Comparison of ENCODE assay signal across 9 mouse cellular contexts in the genomic region with DNA sequence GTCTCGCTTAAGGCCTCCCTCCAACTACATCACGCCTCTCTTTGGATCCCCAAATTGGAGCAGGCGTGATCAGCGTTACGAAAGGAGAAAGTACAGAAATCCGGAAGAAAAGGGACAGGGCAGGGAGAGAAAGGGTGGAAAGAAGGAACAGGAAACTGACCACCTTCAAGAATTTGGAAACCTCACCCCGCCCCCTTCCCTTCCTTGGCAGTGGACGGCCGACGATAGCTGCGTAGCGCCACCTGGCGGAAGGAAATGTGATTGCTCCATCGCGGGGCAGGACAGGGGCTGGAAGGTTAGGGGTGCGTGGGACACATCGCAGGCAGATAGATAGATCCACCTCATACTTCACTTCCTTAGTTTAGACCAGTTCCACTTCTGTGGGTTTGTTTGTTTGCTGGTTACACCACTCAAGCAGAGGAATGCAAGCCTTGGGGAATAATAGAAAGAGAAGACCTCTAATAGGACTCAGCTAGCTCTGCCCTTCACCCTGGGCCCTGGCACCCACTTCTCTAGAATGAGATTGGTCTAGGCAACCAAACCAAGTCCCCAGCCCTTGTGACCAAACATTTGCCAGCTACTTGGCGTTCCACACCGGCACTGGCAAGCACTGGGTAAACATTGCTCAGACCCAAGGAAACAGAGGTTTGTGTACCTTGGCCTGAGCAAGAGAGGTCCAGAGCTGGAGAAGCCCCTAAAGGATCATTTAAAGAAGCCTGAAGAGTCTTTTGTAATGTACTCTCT. TPM values are rescaled to one million over a fixed set of nuclear protein-coding genes. Genes with fewer than 3 reads are reported as not detected.
DNase-seq lines count a peak whose midpoint lies in the region; ATAC-seq and TF ChIP-seq lines count a peak whose summit lies in the region.
"Had no signal": no experiment of that assay in that cellular context is flagged by ENCODE, and none has a peak within 500 bp of the region (broad histone marks: within the 10 kb centered on the region; RNA-seq: fewer than 3 reads in every experiment).

No protein-coding gene starts in this region.

- no peak overlapping the region for H3K4me3 ChIP-seq in forebrain, embryonic 11.5 days (ENCODE audit: low read depth, low read length)

- intact Hi-C loops in heart, postnatal 10 days (cut with DNase I): loop anchor here (2.0 to 5.0 kb wide), 4 partner anchors 15 to 113 kb away; partner anchors contain the start of gene Zfp598

- H3K27me3 ChIP-seq in forebrain, embryonic 11.5 days (ENCODE audit: control insufficient read depth, insufficient read depth, low read length): peaks cover 32% of the 10 kb centered on the region

- no peaks in the 10 kb centered on the region for H3K36me3 ChIP-seq in forebrain, embryonic 11.5 days (ENCODE audit: control insufficient read depth, insufficient read depth, low read length)

- H3K9ac ChIP-seq in forebrain, embryonic 11.5 days (ENCODE audit: low read length): peak overlapping the region; percentile 39

- peak; percentile 94 for TF ChIP-seq CTCF in brain, embryonic 14.5 days (IDR thresholded peaks at IDR 0.05; ENCODE audit: borderline replicate concordance, extremely low read depth, insufficient read depth, insufficient read length)

- ATAC-seq in forebrain, embryonic 11.5 days (replicated peaks; ENCODE audit: low FRiP score): peak; percentile 63
- ATAC-seq in activated CD4-positive, CD25-positive, alpha-beta regulatory T cell, adult 4 months: no peak

- H3K4me2 ChIP-seq in forebrain, embryonic 11.5 days (ENCODE audit: low read depth, low read length, severe bottlenecking): peak overlapping the region; percentile 44

- peaks cover 13% of the 10 kb centered on the region for H3K4me1 ChIP-seq in forebrain, embryonic 11.5 days (replicated peaks; ENCODE audit: control insufficient read depth, insufficient read depth, low read length)

- DNase-seq in MN1 (ENCODE audit: low spot score): peak; percentile 48
- peak; percentile 81 for DNase-seq in brain, embryonic 14.5 days (ENCODE audit: low read depth)
- peak; percentile 92 for DNase-seq in forebrain, embryonic 11.5 days (ENCODE audit: low spot score)
- peak; percentile 79 to 88 for DNase-seq in heart, postnatal 10 days
- peak; percentile 90 to 93 for DNase-seq in kidney, postnatal 4 days
- DNase-seq in lung, postnatal 36 days: peak; percentile 94
- DNase-seq in retina, postnatal 1 day: peak; percentile 84

- H3K27ac ChIP-seq in forebrain, embryonic 11.5 days (ENCODE audit: low read depth, low read length): no peak overlapping the region

- no peaks in the 10 kb centered on the region for H3K9me3 ChIP-seq in forebrain, embryonic 11.5 days (ENCODE audit: control insufficient read depth, low read length)

- TF ChIP-seq POLR2A in brain, embryonic 14.5 days (IDR thresholded peaks at IDR 0.05; ENCODE audit: borderline replicate concordance, extremely low read depth, insufficient read depth, insufficient read length, poor library complexity, severe bottlenecking): no peak

- WGBS in forebrain, embryonic 11.5 days: 6% methylated on average over 19 of the region's 19 CpGs

RNA-seq across cellular contexts. Expression of gene Slc9a3r2, which starts 4.0 kb away (rescaled TPM):
- polyA plus RNA-seq in brain, embryonic 14.5 days (2012; rRNA removed): 30.7 and 34.3 TPM in 2 replicates
- polyA plus RNA-seq in forebrain, embryonic 11.5 days (2014; fragmentation: Nextera tagmentation; extraction: Ambion mirVana): 26.8 and 32.3 TPM in 2 replicates
- total RNA-seq in heart, postnatal 10 days (2021): 100 to 1,000 TPM; 108 to 133 TPM
- not detected for polyA plus RNA-seq in activated CD4-positive, CD25-positive, alpha-beta regulatory T cell, adult 4 months (2017; shearing (Covaris generic))

RNA-seq across cellular contexts. Expression of gene Npw, which starts 4.1 kb away (rescaled TPM):
- 0.23 TPM in 1 of 2 replicates, not detected in the other for polyA plus RNA-seq in brain, embryonic 14.5 days (2012; rRNA removed)
- 0.32 TPM in 1 of 2 replicates, not detected in the other for polyA plus RNA-seq in forebrain, embryonic 11.5 days (2014; fragmentation: Nextera tagmentation; extraction: Ambion mirVana)
- not detected for total RNA-seq in heart, postnatal 10 days (2021)
- polyA plus RNA-seq in activated CD4-positive, CD25-positive, alpha-beta regulatory T cell, adult 4 months (2017; shearing (Covaris generic)): under 1 TPM in 1 of 2 experiments, not detected in 1; 0.66 TPM
- total RNA-seq: gastrocnemius, adult 8-10 months had no signal

RNA-seq across cellular contexts. Expression of gene Zfp598, which starts 15.3 kb away (rescaled TPM):
- 76.3 and 102 TPM in 2 replicates for polyA plus RNA-seq in brain, embryonic 14.5 days (2012; rRNA removed)
- 37.6 and 38.4 TPM in 2 replicates for polyA plus RNA-seq in forebrain, embryonic 11.5 days (2014; fragmentation: Nextera tagmentation; extraction: Ambion mirVana)
- 10 to 100 TPM; 25.1 to 25.4 TPM for total RNA-seq in heart, postnatal 10 days (2021)
- polyA plus RNA-seq in activated CD4-positive, CD25-positive, alpha-beta regulatory T cell, adult 4 months (2017; shearing (Covaris generic)): 1 to 10 TPM; 4.5 to 4.6 TPM

RNA-seq across cellular contexts. Expression of gene Nthl1, which starts 21.7 kb away (rescaled TPM):
- 10.4 and 15.3 TPM in 2 replicates for polyA plus RNA-seq in brain, embryonic 14.5 days (2012; rRNA removed)
- polyA plus RNA-seq in forebrain, embryonic 11.5 days (2014; fragmentation: Nextera tagmentation; extraction: Ambion mirVana): 20.0 TPM in 2 replicates
- 1 to 10 TPM; 3.2 to 3.4 TPM for total RNA-seq in heart, postnatal 10 days (2021)
- 1 to 10 TPM; 2.1 to 2.6 TPM for polyA plus RNA-seq in activated CD4-positive, CD25-positive, alpha-beta regulatory T cell, adult 4 months (2017; shearing (Covaris generic))

RNA-seq across cellular contexts. Expression of gene Tsc2, which starts 21.7 kb away (rescaled TPM):
- 189 and 190 TPM in 2 replicates for polyA plus RNA-seq in brain, embryonic 14.5 days (2012; rRNA removed)
- 77.6 and 87.4 TPM in 2 replicates for polyA plus RNA-seq in forebrain, embryonic 11.5 days (2014; fragmentation: Nextera tagmentation; extraction: Ambion mirVana)
- 10 to 100 TPM; 86.0 to 95.6 TPM for total RNA-seq in heart, postnatal 10 days (2021)
- 10 to 100 TPM in 1 of 2 experiments, 1 to 10 TPM in 1; 9.8 to 24.1 TPM for polyA plus RNA-seq in activated CD4-positive, CD25-positive, alpha-beta regulatory T cell, adult 4 months (2017; shearing (Covaris generic))

Comparison
In these comparisons a context has a peak if more than half of its experiments do, and no peak if none do; other contexts are left out.
1. RNA of gene Slc9a3r2, which starts 4.0 kb away (polyA plus RNA-seq): 30.7 to 34.3 TPM in brain, embryonic 14.5 days and 26.8 to 32.3 TPM in forebrain, embryonic 11.5 days; not detected in activated CD4-positive, CD25-positive, alpha-beta regulatory T cell, adult 4 months; every median in the first group is over 10 times any median in the second.
2. Peak in every context shown above with its lines, with median percentiles within 50 percentile points of each other: DNase-seq.